Mouse (Mus musculus) bone marrow macrophage, adult 2 months (primary cell): Measurements from ENCODE around the gene Gm42674.

ENCODE experiments used
- CTCF ChIP-seq: IDR thresholded peaks from 2 replicates; pipeline ENCODE4 v1.5.1; 2012; ENCODE audit warnings: low read depth, mild to moderate bottlenecking, low read length, moderate library complexity
- POLR2A ChIP-seq: IDR thresholded peaks from 2 replicates; pipeline ENCODE4 v1.6.1; 2012; ENCODE audit warnings: mild to moderate bottlenecking, low read depth, low read length, borderline replicate concordance

GRCm38 (mm10) chr3:90647291-90647690 is 45.6 kb downstream of the Gm42674 start:
- TF ChIP-seq POLR2A (no peak), CTCF (no peak)
